Mouse (Mus musculus) Patski (cell line): ENCODE results near the gene Cyp26b1. TPM values are rescaled to one million over a fixed set of nuclear protein-coding genes. Genes with fewer than 3 reads are reported as not detected.

Experiments used
- ATAC-seq: fragments of 100-300 bp; one replicate; pipeline ENCODE4 v1.8.0; 2021
- CTCF ChIA-PET: fragments of 350-600 bp; sonication (Branson Sonifier 250); formaldehyde crosslinking; loops from one replicate; lab custom pipeline; 2022; ENCODE audit warnings: inconsistent platforms; lab: Charles Lee
- POLR2A ChIA-PET: fragments of 350-600 bp; sonication (Branson Sonifier 250); formaldehyde crosslinking; loops from one replicate; lab custom pipeline; 2022; ENCODE audit warnings: antibody characterized with exemption, inconsistent platforms; lab: Charles Lee
- DNase-seq: peaks from one replicate; pipeline ENCODE4 v3.0.0-alpha.2; 2011; ENCODE audit warnings: low read depth, low spot score
- H3K27me3 ChIP-seq: fragments of 371-371 bp; one replicate; pipeline ENCODE4 v1.5.1; 2021
- CTCF ChIP-seq: fragments of 100-300 bp; IDR thresholded peaks from one replicate; pipeline ENCODE4 v1.5.1; 2021
- in situ Hi-C: fragments of 300-500 bp; cut with MboI; formaldehyde crosslinking; loops from 3 replicates; pipeline ENCODE4 v1.11.1; 2018; ENCODE audit warnings: low pct_unique_long_range_greater_than_20kb, mixed read lengths
- polyA plus RNA-seq: library from polyadenylated mRNA; unstranded; gene quantifications from one replicate; pipeline ENCODE4 v1.2.3, GENCODE M21; 2021

The Cyp26b1 gene
- polyA plus RNA-seq, 1 experiment from 2014 or later = 2.5 TPM

DNA sequence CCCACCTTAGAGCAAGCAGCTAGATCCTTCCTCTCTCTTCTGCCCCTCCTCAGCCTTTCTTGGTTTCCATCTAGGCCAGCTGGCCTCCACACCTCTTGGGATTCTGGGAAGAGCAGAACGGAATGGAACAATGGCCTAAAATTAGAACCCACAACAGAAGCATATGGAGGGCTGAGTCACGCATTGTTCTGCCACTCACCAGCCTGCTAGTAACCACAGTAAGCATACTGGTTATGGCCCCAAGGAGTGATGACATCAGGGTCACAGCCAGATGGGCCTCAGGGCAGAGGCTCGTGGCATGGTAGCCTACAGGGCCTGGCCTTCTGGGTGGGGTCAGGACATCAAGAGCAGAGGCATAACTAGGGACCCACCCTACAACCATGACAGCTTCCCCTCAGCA lies 58.8 kb downstream of the Cyp26b1 start:
- ChIA-PET CTCF (no interaction called here), POLR2A (no interaction called here)
- no peak for ATAC-seq

DNA sequence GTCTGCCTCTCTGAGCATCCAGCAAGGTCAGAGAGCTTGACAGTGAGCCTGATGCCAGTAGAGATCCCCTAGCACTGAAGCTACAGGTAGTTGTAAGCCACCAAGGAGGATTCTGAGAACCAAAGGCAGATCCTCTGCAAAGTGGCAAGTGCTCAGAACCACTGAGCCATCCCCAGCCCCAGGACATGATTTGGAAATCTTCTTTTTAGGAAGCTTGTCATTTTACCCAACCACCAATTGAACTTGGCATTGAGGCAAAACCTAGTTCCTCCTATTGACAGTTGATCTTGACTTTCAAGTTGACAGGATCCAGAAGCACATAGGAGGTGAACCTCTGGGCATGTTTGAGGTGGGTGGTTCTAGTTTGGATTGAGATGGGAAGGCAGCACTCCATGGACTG lies 63.8 kb downstream of the Cyp26b1 start:
- H3K27me3 ChIP-seq = peaks cover 12% of the 10 kb centered on the region
- TF ChIP-seq CTCF = no peak
- ATAC-seq (no peak), DNase-seq (no peak)
- ChIA-PET POLR2A (no interaction called here), CTCF (interaction anchor here (1.1 kb wide), 1 partner anchor 12 kb away, joined by 4 read pairs; no protein-coding TSS in a partner anchor)
- in situ Hi-C loops = no loop called here

More for the DNA sequence above, 58.8 kb downstream of the Cyp26b1 start:
- no peak for DNase-seq
- no peak for TF ChIP-seq CTCF
- in situ Hi-C loops = no loop called here
- no peaks in the 10 kb centered on the region for H3K27me3 ChIP-seq

DNA sequence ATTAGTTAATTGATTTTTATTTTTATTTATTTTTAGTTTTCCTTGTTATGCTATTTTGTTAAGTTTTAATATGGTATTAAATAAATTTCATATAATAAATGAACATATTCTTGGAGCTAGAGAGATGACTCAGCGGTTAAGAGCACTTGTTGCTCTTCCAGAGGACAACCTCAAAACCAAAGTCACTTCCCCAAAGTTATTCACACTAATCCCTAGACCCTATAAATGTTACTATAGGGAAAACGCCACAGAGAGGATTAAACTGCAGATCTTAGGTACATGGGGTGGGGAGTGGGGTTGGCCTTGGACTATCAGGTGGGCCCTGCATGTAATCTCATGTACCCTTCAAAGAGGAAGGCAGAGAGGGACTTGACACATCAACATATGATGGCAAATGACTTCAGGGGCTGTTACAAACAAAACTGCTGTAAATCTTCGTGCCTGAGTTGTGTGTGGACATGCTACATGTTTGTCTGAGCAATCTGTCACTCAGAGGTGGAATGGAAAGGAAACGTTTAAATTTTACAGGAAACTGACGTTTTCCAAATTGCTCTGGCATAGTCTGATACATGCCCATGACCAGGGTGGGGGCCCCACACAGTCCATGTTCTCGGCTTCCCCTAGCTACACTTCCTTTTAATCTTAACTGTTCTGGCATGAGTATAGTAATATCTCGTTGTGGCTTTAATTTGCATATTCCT lies 68.7 kb downstream of the Cyp26b1 start:
- TF ChIP-seq CTCF = no peak
- ATAC-seq (no peak), DNase-seq (no peak)
- in situ Hi-C loops = no loop called here
- ChIA-PET CTCF (no interaction called here), POLR2A (no interaction called here)
- peaks cover 21% of the 10 kb centered on the region for H3K27me3 ChIP-seq
